Mouse (Mus musculus) fibroblast of lung, adult 2 months (primary cell): ENCODE results near the gene Ptk7.
A peak's percentile ranks its signal among the peaks of the same experiment; 100 is the strongest.
"Not testable (repeated sequence)": the region's sequence is repeated elsewhere in the genome, so short reads cannot be mapped to it uniquely, and the experiment has no call there.

Source experiments
- DNase-seq: peaks from one replicate; pipeline ENCODE4 v3.0.0-alpha.2; 2011; ENCODE audit warnings: low read depth

Gene Ptk7

DNA sequence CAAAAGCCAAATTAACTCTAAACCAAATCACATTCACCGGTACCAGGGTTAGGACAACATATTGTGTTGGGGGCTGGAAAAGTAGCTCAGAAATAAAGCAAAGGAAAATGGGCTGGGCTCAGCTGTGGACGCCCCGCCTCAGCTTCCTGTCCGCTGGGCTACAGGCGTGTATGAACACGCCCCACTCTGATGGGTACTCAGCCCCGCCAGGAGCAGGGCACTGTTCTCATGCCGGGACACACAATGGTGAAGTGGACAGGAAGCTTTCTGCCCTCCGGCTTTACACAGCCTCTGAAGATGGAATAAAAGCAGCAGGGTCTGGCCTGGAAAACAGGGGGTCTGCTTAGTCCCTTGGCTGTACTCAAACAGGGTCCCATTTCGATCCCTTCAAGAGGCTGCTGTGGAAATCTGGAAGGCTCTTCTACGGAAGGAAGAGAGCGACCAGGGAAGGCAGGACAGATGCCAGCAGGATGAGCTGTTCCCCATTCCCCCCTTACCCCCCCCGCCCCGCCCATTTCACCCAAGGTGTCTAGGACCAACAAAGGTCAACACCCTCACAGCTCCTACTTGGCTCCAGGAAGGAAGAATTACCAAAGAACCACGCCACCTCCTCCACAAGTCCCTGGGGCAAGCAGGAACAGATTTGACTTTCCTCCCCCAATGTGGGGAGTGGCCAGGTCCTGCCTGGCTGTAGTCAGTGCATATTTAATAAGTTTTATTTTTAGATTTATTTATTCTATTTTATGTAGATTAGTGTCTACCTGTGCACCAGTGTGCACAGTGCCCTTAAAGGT, 19.4 kb downstream of the Ptk7 start:
- DNase-seq, result no peak

DNA sequence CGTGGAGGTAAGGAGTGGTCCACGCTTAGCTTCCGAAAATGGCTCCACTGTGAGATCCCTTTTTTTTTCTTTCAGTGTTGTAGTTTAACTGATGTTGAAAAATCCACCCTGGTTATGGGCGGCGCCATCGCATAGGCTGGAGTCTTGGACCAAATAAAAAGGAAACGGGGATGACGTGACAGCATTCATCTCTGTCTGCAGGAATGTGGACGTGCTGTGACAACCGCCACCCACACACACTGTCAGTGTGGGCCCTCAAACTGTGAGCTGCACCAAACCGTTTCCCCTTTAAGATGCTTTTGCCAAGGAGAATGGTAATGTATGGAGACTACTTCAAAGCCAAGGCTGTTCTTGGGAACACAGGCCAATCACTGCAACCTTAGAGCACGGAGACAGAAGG, 23.3 kb downstream of the Ptk7 start:
- no peak for DNase-seq

GRCm38 (mm10) chr17:46605126-46605525, 24.2 kb downstream of the Ptk7 start:
- DNase-seq, result no peak

DNA sequence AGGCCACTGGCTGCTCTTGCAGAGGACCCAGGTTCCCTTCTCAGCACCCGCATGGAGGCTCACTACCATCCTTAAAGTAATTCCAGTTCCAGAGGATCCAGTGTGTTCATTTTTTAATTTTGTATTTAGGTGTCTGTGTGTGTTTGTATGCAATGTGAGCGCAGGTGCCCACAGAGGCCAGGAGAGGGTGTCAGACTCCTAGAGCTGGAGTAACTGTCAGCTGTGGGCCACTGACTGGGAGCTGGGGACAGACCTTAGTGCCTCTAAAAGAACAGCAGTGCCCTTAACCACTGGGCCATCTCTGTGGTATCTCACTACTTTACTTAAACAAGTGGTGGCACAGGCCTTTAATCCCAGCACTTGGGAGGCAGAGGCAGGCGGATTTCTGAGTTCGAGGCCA, 26.1 kb downstream of the Ptk7 start:
- no peak for DNase-seq

DNA sequence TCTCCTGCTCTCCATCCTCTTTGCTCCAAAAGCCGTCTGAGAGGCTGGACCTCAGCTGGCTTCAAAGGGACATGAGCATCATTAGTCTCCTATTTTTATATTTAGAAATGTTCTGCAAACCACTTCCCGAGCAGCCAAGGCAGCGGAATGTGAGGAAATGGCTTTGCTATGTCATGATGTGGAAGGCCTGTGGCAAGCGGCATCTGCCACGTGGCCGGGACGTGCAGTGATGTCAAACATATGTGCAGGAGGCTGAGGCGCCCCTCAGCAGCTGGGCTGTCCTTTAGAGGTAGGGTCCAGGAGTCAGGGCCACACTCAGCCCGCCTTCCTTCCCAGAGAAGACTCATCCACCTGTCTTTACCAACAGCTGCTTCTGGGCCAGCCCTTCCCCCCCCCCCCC, 27.1 kb downstream of the Ptk7 start:
- DNase-seq, result no peak

DNA sequence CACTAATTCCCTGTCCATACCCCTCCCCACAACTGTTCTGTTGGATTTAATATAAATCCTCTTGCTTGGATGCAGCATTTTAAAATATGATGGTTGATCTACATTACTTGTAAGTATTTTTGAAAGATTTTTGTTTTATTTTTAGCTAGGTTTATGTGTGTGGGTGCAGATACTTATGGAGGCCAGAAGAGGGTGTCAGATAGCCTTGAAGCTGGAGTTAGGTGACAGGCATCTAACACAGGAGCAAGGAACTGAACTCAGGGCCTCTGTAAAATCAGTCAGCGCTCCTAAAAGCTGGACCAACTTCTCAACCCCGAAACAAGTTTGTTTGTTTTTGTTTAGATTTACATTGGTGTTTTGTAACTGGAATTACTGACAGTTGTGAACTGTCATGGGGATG, 28.7 kb downstream of the Ptk7 start:
- DNase-seq, result no peak

- no peak for DNase-seq
Observed at GRCm38 (mm10) chr17:46598963-46599362, 30.3 kb downstream of the Ptk7 start.

- no peak for DNase-seq
Observed at GRCm38 (mm10) chr17:46597956-46598355, 31.3 kb downstream of the Ptk7 start.

DNA sequence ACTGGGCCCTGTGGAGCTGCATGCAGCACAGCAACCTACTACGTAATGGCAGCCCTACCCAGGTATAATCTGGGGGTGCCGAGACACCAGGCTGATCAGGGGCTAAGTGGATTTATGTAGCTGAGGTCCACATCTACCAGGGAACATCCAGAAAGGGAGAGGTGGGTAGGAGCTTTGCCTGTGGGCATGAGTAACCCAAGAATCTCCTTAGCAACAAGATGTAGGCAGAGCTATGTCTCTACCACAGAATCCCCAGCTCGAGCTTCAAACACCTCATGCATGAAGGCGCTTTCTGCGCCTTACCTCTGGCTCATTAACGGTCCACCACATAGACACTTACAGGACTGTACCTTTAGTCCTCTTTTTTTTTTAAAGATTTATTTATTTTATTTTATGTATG, 34.0 kb downstream of the Ptk7 start:
- no peak for DNase-seq

GRCm38 (mm10) chr17:46594606-46595005, 34.7 kb downstream of the Ptk7 start:
- peak; percentile 63 for DNase-seq

GRCm38 (mm10) chr17:46593124-46593523, 36.2 kb downstream of the Ptk7 start:
- DNase-seq, result no peak

DNA sequence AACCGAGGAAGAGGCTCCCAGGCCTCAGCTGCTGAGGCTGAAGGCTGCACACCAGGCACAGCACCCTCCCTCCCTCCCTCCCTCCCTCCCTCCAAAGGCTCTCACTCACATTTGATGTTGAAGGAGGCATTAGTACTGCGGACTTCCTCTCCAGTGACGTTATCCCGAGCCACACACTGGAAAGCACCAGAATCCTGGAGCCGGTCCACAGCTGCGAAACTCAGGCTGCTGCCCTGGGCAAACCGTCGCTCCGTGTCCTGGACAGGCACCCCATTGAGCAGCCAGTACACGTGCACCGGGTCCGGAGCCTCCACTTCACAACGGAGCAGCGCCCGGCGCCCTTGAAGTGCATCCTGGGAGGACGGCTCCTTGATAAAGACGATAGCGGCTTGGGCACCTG, 37.9 kb downstream of the Ptk7 start:
- no peak for DNase-seq

GRCm38 (mm10) chr17:46590439-46590838, 38.9 kb downstream of the Ptk7 start:
- DNase-seq, result no peak

GRCm38 (mm10) chr17:46589635-46590314, 39.5 kb downstream of the Ptk7 start:
- DNase-seq, result no peak

DNA sequence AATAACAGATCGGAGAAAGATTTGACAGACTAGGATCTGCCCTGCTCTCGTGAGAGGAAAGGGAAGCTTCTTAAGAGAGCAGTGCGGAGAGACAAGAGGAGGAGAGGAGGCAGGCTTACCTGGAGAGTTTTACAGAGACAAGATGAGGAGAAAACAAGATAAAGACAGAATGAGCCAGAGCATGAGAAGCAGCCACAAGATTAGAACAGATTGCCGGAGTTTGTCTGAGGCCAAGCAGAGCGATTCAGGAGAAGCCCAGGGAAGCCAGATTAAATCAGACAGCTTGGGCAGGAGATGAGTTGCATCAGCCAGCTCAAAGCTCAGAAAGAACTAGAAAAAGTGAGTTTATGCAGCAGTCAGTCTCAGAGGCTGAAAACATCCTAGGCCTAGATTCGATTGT, 40.4 kb downstream of the Ptk7 start:
- DNase-seq, result no peak

DNA sequence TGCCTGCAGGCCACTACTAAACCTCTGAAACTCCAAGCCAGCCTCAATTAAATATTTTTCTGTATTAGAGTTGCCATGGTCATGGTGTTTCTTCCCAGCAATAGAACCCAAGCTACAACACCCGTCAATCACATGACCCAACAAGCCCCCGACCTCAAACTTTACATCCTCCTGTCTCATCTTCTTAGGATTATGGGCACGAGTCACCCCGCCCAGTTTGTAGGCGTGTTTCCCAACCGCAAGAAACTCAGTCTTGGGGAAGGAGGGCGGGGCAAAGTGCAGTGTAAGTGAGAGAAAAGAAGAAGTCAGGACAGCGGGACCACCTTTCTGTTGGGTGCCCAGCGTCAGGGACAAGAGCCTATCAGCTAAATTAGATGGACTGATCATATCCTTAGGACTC, 41.1 kb downstream of the Ptk7 start:
- no peak for DNase-seq

GRCm38 (mm10) chr17:46586327-46586726, 43.0 kb downstream of the Ptk7 start:
- no peak for DNase-seq

DNA sequence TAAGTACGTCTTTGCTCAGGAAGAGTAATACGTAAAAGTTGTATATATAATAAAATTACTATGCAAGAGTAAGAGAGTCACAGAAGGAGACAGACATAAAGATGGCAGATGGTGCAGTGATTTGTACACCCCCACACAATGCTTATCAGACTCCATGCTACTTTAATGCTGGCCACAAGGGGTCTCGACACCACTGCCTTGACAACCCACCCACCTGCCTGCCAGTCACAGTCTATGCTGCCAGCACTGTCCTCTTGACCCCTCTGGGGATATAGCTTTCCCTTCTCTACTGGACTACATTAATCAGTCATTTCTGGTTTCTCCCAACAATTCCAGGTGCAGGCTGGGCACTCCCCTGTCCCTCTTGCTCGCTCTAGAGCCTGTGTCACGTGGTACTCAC, 50.7 kb downstream of the Ptk7 start:
- DNase-seq, result no peak

GRCm38 (mm10) chr17:46576070-46576469, 53.2 kb downstream of the Ptk7 start:
- DNase-seq, result no peak

DNA sequence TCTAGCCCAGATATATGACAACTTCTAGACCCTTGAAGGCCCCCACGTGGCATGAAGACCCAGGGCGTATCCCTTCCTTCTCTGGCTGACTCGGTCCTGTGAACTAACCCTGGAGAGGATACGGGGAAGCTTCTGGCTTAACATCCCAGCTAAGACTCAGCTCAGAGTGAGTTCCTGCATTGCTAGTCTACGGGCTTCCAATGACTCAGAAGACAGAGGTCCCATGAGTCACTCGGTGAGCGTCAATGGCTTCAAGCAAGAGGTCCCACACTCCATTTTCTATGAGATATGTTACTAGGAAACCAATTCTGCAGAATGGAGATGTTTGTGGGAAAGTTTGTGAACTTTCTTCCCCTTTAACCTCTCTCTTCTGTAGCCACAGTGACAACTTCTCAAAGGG, 54.8 kb downstream of the Ptk7 start:
- no peak for DNase-seq

- DNase-seq, result no peak
Observed at GRCm38 (mm10) chr17:46571005-46571404, 58.3 kb downstream of the Ptk7 start.

DNA sequence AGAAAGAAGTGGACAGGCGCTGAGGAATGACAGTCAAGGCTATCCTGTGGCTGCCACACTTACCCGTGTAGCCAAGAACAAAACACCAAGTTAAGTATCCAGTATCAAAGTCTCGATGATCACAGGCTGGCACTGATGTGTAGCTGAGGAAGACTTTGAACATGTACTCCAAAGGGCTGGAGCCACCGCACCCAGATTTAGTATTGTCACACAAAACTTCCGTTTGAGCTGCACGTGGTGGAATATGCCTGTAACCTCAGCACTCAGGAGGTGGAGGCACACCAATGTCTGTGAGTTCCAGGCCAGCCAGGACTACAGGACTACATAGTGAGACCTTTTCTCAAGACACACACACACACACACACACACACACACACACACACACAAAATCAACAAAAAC, 70.2 kb downstream of the Ptk7 start:
- DNase-seq, result no peak

DNA sequence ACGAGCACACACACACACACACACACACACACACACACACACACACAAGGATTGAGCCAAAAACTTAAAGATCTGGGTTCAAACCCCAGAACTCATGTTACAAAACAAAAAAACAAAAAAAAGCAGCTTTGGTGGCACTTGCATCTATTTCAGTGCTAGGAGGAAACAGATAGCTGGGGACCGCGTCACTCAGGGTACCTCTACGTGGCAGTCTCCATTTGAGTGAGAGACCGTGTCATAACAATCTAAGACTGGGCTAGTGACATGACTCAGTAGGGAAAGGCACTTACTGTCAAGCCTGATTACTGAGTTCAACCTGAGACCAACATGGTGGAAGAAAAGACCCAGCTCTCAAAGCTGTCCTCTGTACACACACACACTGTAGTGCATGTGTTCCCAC, 71.2 kb downstream of the Ptk7 start:
- no peak for DNase-seq

- DNase-seq, result not testable (repeated sequence)
Observed at GRCm38 (mm10) chr17:46557321-46557720, 72.0 kb downstream of the Ptk7 start.
